Comparison of ENCODE assay signal across 18 mouse cellular contexts in genomic region chr17:71250046-71250445, GRCm38 (mm10).
DNase-seq lines count a peak whose midpoint lies in the region; ATAC-seq and TF ChIP-seq lines count a peak whose summit lies in the region.
"Had no signal": no experiment of that assay in that cellular context is flagged by ENCODE, and none has a peak within 500 bp of the region (broad histone marks: within the 10 kb centered on the region; RNA-seq: fewer than 3 reads in every experiment).

No protein-coding gene starts in this region.

- H3K27ac ChIP-seq in heart, embryonic 11.5 days (ENCODE audit: low read depth, low read length) = peak overlapping the region; percentile 87
- no peak overlapping the region for H3K27ac ChIP-seq in liver, adult 2 months (replicated peaks; ENCODE audit: insufficient read depth, low read depth, low read length)
- H3K27ac ChIP-seq in liver, embryonic 11.5 days (ENCODE audit: low read depth, low read length) = no peak overlapping the region
- H3K27ac ChIP-seq in limb, embryonic 13.5 days = peak overlapping the region; percentile 44; the same call in 1 of the 2 replicates
- no peak overlapping the region for H3K27ac ChIP-seq in midbrain, embryonic 15.5 days
- no peak overlapping the region for H3K27ac ChIP-seq in hindbrain, embryonic 16.5 days (ENCODE audit: low read depth, low read length)
- H3K27ac ChIP-seq: forebrain, embryonic 12.5 days; hindbrain, embryonic 10.5 days; left cerebral cortex, adult 2 months had no signal

- H3K9ac ChIP-seq in heart, embryonic 11.5 days (ENCODE audit: low read depth, low read length) = no peak overlapping the region
- H3K9ac ChIP-seq in liver, adult 2 months (ENCODE audit: low read depth, low read length) = no peak overlapping the region
- no peak overlapping the region for H3K9ac ChIP-seq in liver, embryonic 11.5 days (ENCODE audit: low read depth, low read length)
- H3K9ac ChIP-seq in limb, embryonic 13.5 days = no peak overlapping the region
- no peak overlapping the region for H3K9ac ChIP-seq in midbrain, embryonic 15.5 days
- H3K9ac ChIP-seq in hindbrain, embryonic 16.5 days (ENCODE audit: low read depth, low read length) = no peak overlapping the region
- H3K9ac ChIP-seq: forebrain, embryonic 12.5 days; lung, embryonic 14.5 days had no signal

- no peak for DNase-seq in heart, postnatal 10 days
- peak; percentile 48 for DNase-seq in liver, adult 2 months (ENCODE audit: extremely low read depth, low read depth, low spot score)
- no peak for DNase-seq in liver, embryonic 11.5 days (ENCODE audit: low spot score)
- DNase-seq: adrenal gland, adult 2 months; cerebellum, adult 8-10 months; gastrocnemius, postnatal 10 days; kidney, postnatal 14 days; left cerebral cortex, postnatal 4 days; right cerebral cortex, postnatal 14 days; thymus, adult 2 months had no signal

- no peak for TF ChIP-seq CTCF in liver, adult 2 months (IDR thresholded peaks at IDR 0.05; ENCODE audit: low read depth, low read length)

- H3K4me1 ChIP-seq in heart, embryonic 11.5 days (ENCODE audit: control insufficient read depth, insufficient read depth, low read length) = peaks cover 58% of the 10 kb centered on the region
- H3K4me1 ChIP-seq in liver, adult 2 months (ENCODE audit: control insufficient read depth, insufficient read depth, low read length) = no peaks in the 10 kb centered on the region
- H3K4me1 ChIP-seq in liver, embryonic 11.5 days (replicated peaks; ENCODE audit: control insufficient read depth, insufficient read depth, low read length) = peaks cover 19% of the 10 kb centered on the region
- peaks cover 65% of the 10 kb centered on the region for H3K4me1 ChIP-seq in limb, embryonic 13.5 days
- no peaks in the 10 kb centered on the region for H3K4me1 ChIP-seq in midbrain, embryonic 15.5 days
- H3K4me1 ChIP-seq in hindbrain, embryonic 16.5 days (ENCODE audit: control insufficient read depth, insufficient read depth, low read depth, low read length) = peaks cover 6% of the 10 kb centered on the region
- H3K4me1 ChIP-seq: forebrain, embryonic 12.5 days had no signal

- ATAC-seq in heart, embryonic 11.5 days (replicated peaks; ENCODE audit: insufficient number of reproducible peaks, low FRiP score, low TSS enrichment) = no peak
- no peak for ATAC-seq in liver, embryonic 11.5 days (replicated peaks; ENCODE audit: low FRiP score)
- ATAC-seq in limb, embryonic 13.5 days (ENCODE audit: low FRiP score, low read depth) = no peak
- no peak for ATAC-seq in midbrain, embryonic 15.5 days (replicated peaks)
- no peak for ATAC-seq in hindbrain, embryonic 16.5 days

- peaks cover 15% of the 10 kb centered on the region for H3K36me3 ChIP-seq in heart, embryonic 11.5 days (ENCODE audit: control insufficient read depth, insufficient read depth, low read length)
- H3K36me3 ChIP-seq in liver, adult 2 months (ENCODE audit: control insufficient read depth, insufficient read depth, low read length) = peaks cover 60% of the 10 kb centered on the region
- peaks cover 26% of the 10 kb centered on the region for H3K36me3 ChIP-seq in liver, embryonic 11.5 days (ENCODE audit: control insufficient read depth, insufficient read depth, low read length)
- H3K36me3 ChIP-seq in limb, embryonic 13.5 days = peaks cover 55% of the 10 kb centered on the region
- H3K36me3 ChIP-seq in midbrain, embryonic 15.5 days (replicated peaks) = peaks cover 28% of the 10 kb centered on the region
- peaks cover 10% of the 10 kb centered on the region for H3K36me3 ChIP-seq in hindbrain, embryonic 16.5 days (ENCODE audit: control insufficient read depth, insufficient read depth, low read length)

- H3K9me3 ChIP-seq in heart, embryonic 11.5 days (replicated peaks; ENCODE audit: control insufficient read depth, low read length) = no peaks in the 10 kb centered on the region
- no peaks in the 10 kb centered on the region for H3K9me3 ChIP-seq in liver, embryonic 11.5 days (ENCODE audit: control insufficient read depth, low read length)
- no peaks in the 10 kb centered on the region for H3K9me3 ChIP-seq in limb, embryonic 13.5 days
- no peaks in the 10 kb centered on the region for H3K9me3 ChIP-seq in midbrain, embryonic 15.5 days
- H3K9me3 ChIP-seq in hindbrain, embryonic 16.5 days (ENCODE audit: control insufficient read depth, low read length) = no peaks in the 10 kb centered on the region
- H3K9me3 ChIP-seq: forebrain, embryonic 12.5 days; hindbrain, embryonic 10.5 days had no signal

- 74% methylated on average over 2 of the region's 2 CpGs for WGBS in heart, embryonic 11.5 days (ENCODE audit: insufficient replicate concordance)
- 42% methylated on average over 2 of the region's 2 CpGs for WGBS in liver, adult 2 months
- 67% methylated on average over 2 of the region's 2 CpGs for WGBS in liver, embryonic 11.5 days
- 74% methylated on average over 2 of the region's 2 CpGs for whole genome bisulfite sequencing in limb, embryonic 13.5 days
- WGBS in midbrain, embryonic 15.5 days = 94% methylated on average over 2 of the region's 2 CpGs
- 92% methylated on average over 2 of the region's 2 CpGs for WGBS in hindbrain, embryonic 16.5 days

- H3K4me3 ChIP-seq in heart, embryonic 11.5 days (ENCODE audit: low read depth, low read length) = no peak overlapping the region
- H3K4me3 ChIP-seq in liver, adult 2 months (ENCODE audit: insufficient read depth, low read depth, low read length) = no peak overlapping the region
- H3K4me3 ChIP-seq in liver, embryonic 11.5 days (ENCODE audit: low read depth, low read length) = no peak overlapping the region
- H3K4me3 ChIP-seq in limb, embryonic 13.5 days = no peak overlapping the region
- no peak overlapping the region for H3K4me3 ChIP-seq in midbrain, embryonic 15.5 days
- no peak overlapping the region for H3K4me3 ChIP-seq in hindbrain, embryonic 16.5 days (ENCODE audit: low read length)
- H3K4me3 ChIP-seq: forebrain, embryonic 12.5 days; hindbrain, embryonic 10.5 days; left cerebral cortex, adult 2 months had no signal

- H3K27me3 ChIP-seq in heart, embryonic 11.5 days (ENCODE audit: control insufficient read depth, insufficient read depth, low read length) = no peaks in the 10 kb centered on the region
- H3K27me3 ChIP-seq in liver, adult 2 months (ENCODE audit: control insufficient read depth, insufficient read depth, low read length) = no peaks in the 10 kb centered on the region
- no peaks in the 10 kb centered on the region for H3K27me3 ChIP-seq in liver, embryonic 11.5 days (replicated peaks; ENCODE audit: control insufficient read depth, insufficient read depth, low read length)
- H3K27me3 ChIP-seq in limb, embryonic 13.5 days = no peaks in the 10 kb centered on the region
- no peaks in the 10 kb centered on the region for H3K27me3 ChIP-seq in midbrain, embryonic 15.5 days (replicated peaks)
- H3K27me3 ChIP-seq in hindbrain, embryonic 16.5 days (replicated peaks; ENCODE audit: control insufficient read depth, insufficient read depth, low read length) = no peaks in the 10 kb centered on the region
- H3K27me3 ChIP-seq: forebrain, embryonic 12.5 days had no signal

- no peak overlapping the region for H3K4me2 ChIP-seq in heart, embryonic 11.5 days
- no peak overlapping the region for H3K4me2 ChIP-seq in liver, embryonic 11.5 days
- H3K4me2 ChIP-seq in limb, embryonic 13.5 days (replicated peaks) = no peak overlapping the region
- no peak overlapping the region for H3K4me2 ChIP-seq in midbrain, embryonic 15.5 days
- no peak overlapping the region for H3K4me2 ChIP-seq in hindbrain, embryonic 16.5 days (ENCODE audit: low read length)
- H3K4me2 ChIP-seq: forebrain, embryonic 12.5 days; lung, embryonic 14.5 days had no signal

- intact Hi-C loops in heart, postnatal 10 days (cut with DNase I) = loop anchor here (5.0 kb wide), 1 partner anchor 37 kb away; no protein-coding TSS in a partner anchor

- TF ChIP-seq POLR2A in liver, adult 2 months (IDR thresholded peaks at IDR 0.05; ENCODE audit: extremely low read depth, insufficient read depth, low read length) = no peak

- no peaks in the 10 kb centered on the region for H3K79me2 ChIP-seq in liver, adult 2 months (ENCODE audit: control insufficient read depth, insufficient read depth, low read length)

Comparison
In these comparisons a context has a peak if more than half of its experiments do, and no peak if none do; other contexts are left out.
1. H3K27ac ChIP-seq: peak in heart, embryonic 11.5 days (single experiment) and limb, embryonic 13.5 days (single experiment); none in liver, adult 2 months (single experiment), liver, embryonic 11.5 days (single experiment), midbrain, embryonic 15.5 days (single experiment) and hindbrain, embryonic 16.5 days (single experiment).